Mouse (Mus musculus) lung, postnatal 36 days (tissue): ENCODE results near the gene Slc25a31.

Experiments
- DNase-seq: peaks from one replicate; pipeline ENCODE4 v3.0.0; 2022; ENCODE audit warnings: mixed read lengths

Slc25a31 gene

DNA sequence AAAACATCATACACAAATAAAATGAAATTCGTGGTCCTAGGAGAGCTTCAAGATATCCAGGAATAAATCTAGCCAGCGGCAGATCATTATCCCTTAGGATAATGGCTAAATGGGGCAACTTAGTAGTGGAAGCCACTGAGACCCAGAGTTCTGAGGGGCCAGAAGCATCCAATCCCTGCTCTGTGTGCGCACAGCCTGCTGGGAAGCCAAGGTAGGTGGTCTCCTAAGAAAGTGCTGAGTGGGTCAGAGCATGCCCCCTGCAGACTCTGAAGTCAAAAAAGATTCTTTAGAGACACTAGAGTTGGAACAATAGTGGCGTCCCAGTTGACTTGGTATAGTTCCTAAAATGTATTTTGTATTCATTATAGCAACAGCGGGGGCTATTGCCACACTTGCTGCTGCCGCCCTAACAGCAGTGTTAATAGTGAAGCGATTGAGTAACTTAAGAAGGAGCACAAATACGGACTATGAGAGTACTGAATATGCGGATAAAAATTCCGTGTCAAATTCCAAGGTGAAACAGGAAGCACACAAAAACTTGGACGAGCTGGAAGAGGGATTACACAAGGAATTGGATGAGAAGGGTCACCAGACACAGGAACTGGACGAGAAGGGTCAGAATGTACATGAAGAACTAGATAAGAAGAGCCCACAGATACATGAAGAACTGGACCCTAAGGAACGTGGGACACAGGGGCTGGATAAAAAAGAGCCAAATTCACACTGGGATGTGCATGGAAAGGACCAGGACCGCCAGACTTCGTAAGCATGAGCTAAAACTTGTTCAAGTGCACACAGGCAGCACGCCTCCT is 35.6 kb downstream of the Slc25a31 start, which contains the start of gene Hspa4l:
Gene Hspa4l (plus strand): TSS at position 472 of the 812 bp plus-strand sequence.
- peak; percentile 27 for DNase-seq

DNA sequence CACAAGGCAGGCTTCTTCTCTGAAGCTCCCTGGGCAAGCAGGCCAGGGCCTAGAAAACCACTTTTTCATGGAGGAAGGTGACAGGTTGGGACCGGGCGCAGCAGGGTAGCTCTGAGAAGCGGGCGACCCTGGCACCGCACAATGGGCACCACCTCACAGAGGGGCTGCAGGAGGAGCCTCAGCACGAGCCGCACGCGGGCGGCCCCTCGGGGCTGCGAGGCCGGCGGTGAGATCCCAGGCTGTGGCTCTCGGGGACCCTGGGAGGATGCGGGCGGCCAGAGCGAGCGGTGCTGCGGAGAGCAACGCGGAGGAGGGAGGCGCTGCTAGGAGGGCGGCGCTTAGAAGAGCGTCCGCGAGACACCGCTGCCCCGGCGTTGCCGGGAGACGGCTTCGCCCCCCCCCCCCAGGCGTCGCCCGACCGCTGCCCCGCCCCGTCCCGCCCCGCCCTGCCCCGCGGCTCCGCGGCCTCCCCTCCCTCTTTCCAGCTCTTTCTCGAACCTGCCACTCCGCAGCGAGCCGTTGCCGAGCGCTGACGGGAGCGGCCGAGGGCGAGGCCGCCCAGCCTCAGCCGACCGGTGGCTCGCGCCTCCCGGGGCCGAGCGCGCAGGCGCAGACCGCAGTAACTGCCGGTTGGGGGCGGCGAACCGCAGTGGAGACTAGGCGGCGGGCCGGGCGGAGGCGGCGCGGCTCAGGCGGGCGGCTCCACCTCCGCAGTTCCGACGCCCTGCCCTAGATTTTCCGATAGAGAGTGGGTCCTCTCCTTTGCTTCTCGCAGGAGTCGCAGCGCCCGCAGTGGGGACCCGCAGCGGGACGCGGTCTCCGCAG is 36.4 kb downstream of the Slc25a31 start:
- DNase-seq: peak; percentile 92

DNA sequence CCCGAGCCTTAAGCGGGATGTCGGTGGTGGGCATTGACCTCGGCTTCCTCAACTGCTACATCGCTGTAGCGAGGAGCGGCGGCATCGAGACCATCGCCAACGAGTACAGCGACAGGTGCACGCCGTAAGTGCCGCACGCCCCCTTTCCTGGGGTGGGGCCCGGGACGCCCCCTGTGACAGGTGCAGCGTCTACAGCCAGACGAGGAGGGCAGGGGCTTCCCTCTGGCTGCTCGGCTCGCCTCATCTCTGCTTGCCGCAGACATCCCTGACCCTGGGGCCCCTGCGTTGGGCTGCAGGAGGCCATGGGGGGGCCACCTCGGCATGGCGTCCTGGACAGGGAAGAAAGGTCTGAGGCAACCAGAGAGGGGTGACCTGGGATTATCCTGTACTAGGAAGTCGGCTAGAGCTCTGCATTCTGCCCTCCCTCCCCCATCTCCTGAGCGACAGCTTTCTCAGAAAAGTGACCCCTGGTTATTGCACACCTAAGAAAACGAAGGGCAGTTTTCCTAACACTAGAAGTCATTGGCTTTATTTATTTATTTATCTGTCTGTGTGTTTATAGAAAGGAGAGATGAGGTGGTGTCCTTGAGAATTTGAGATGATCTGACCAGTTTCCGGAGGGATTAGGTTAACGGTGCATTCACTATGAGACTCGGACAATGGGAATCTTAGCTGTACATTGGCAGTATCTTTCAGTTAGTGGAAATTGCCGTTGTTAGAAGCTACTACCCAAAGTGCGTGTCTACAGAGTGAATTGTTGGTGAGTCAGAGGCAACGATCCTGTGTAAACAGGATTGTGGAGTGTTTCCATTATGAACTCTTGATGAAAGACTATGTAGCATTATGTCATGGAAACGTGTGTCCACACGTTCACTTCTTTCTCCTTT is 37.2 kb downstream of the Slc25a31 start:
- DNase-seq: peak; percentile 45

DNA sequence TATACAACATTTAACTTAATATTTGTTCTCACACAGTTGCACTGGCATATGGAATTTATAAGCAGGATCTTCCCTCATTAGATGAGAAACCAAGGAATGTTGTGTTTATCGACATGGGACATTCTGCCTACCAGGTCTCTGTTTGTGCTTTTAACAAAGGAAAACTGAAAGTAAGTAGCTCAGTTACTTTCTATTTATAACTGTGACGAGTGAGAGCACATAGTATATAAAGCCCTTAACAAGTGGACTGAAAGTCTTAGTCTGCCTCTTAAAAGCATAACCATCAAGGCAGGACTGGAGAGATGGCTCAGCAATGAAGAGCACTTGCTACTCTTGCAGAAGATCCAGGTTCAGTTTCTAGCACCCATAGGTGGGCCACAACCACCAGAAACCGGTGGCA is 52.1 kb downstream of the Slc25a31 start:
- no peak for DNase-seq

DNA sequence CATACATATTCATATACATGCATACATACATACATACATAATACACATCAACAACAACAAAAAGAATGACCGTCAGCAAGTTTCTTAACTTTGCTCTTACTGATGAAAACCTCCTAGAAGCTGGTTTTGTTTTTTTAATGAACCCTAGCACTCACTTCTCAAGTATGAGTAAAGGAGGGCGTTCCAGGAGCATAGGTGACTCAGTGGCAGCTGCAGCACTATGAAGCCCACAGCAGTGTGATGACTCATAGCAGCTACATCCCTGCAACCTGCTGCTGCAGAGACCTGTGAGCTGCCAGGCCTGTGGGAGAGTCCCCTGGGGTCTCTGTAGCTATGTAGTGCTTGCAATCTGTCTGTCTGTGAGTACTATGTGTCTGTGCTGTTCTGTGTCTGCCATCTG is 52.7 kb downstream of the Slc25a31 start:
- no peak for DNase-seq
